Mouse (Mus musculus) limb, embryonic 14.5 days (tissue): ENCODE measurements around the gene Atrnl1. TPM values are rescaled to one million over a fixed set of nuclear protein-coding genes. Genes with fewer than 3 reads are reported as not detected.
A peak's percentile ranks its signal among the peaks of the same experiment; 100 is the strongest.

Experiments
- ATAC-seq: fragments of 200-750 bp; cut with Nextera tagmentation; 2 replicates; pipeline ENCODE4 v1.8.0; 2017; ENCODE audit warnings: low read depth, moderate number of reproducible peaks, moderate TSS enrichment; ENCODE audit not compliant: low FRiP score
- DNase-seq: peaks from one replicate; pipeline ENCODE4 v3.0.0-alpha.2; 2015; ENCODE audit warnings: low spot score
- H3K27ac ChIP-seq: fragments of 300-500 bp; sonication (generic); replicated peaks from 2 replicates; pipeline ENCODE4 v1.5.1; 2014; ENCODE audit warnings: low read depth, mild to moderate bottlenecking, low read length, moderate library complexity, mixed read lengths
- H3K27me3 ChIP-seq: fragments of 300-500 bp; sonication (generic); 2 replicates; pipeline ENCODE4 v1.6.1; 2014; ENCODE audit warnings: low read length, mixed read lengths; ENCODE audit not compliant: control insufficient read depth, insufficient read depth
- H3K36me3 ChIP-seq: fragments of 300-500 bp; sonication (generic); 2 replicates; pipeline ENCODE4 v1.6.1; 2014; ENCODE audit warnings: mild to moderate bottlenecking, low read length, moderate library complexity, mixed read lengths; ENCODE audit not compliant: control insufficient read depth, insufficient read depth
- H3K4me1 ChIP-seq: fragments of 300-500 bp; sonication (generic); 2 replicates; pipeline ENCODE4 v1.6.1; 2014; ENCODE audit warnings: antibody characterized with exemption, low read length, mixed read lengths; ENCODE audit not compliant: control insufficient read depth, insufficient read depth
- H3K4me2 ChIP-seq: fragments of 300-500 bp; sonication (generic); replicated peaks from 2 replicates; pipeline ENCODE4 v1.6.1; 2014; ENCODE audit warnings: low read depth, mild to moderate bottlenecking, low read length, moderate library complexity; ENCODE audit not compliant: severe bottlenecking
- H3K4me3 ChIP-seq: fragments of 300-500 bp; sonication (generic); replicated peaks from 2 replicates; pipeline ENCODE4 v1.5.1; 2014; ENCODE audit warnings: low read length
- H3K9ac ChIP-seq: fragments of 300-500 bp; sonication (generic); 2 replicates; pipeline ENCODE4 v1.6.1; 2014; ENCODE audit warnings: mild to moderate bottlenecking, low read depth, low read length, moderate library complexity; ENCODE audit not compliant: severe bottlenecking
- H3K9me3 ChIP-seq: fragments of 300-500 bp; sonication (generic); 2 replicates; pipeline ENCODE4 v1.6.1; 2016; ENCODE audit warnings: low read length; ENCODE audit not compliant: control insufficient read depth
- POLR2A ChIP-seq: fragments of 200-500 bp; IDR thresholded peaks from 2 replicates; pipeline ENCODE4 v1.8.0; 2012; ENCODE audit warnings: inconsistent platforms, mild to moderate bottlenecking, moderate library complexity, borderline replicate concordance; ENCODE audit not compliant: insufficient read depth, insufficient read length; ENCODE audit errors: extremely low read depth
- WGBS: fragments of 180-500 bp; shearing (Covaris S2); extraction: QIAGEN DNeasy Blood & Tissue Kit; methylation state at CpG from one replicate; pipeline ENCODE4 v1.1.7; 2014; 5-methylcytosine and 5-hydroxymethylcytosine counted together
- polyA plus RNA-seq, 2 experiments: library from polyadenylated mRNA; depleted of rRNA in 1 of 2; stranded (reverse) in 1 of 2; unstranded in 1 of 2; fragments of >200 nt; fragmentation: Nextera tagmentation in 1 of 2; extraction: Ambion mirVana in 1 of 2; gene quantifications; 2 replicates each; pipeline versions ENCODE4 v1.2.1 to v1.2.3; 2012 to 2014

The Atrnl1 gene
- polyA plus RNA-seq, 2 experiments = 7.7 to 19.9 TPM

DNA sequence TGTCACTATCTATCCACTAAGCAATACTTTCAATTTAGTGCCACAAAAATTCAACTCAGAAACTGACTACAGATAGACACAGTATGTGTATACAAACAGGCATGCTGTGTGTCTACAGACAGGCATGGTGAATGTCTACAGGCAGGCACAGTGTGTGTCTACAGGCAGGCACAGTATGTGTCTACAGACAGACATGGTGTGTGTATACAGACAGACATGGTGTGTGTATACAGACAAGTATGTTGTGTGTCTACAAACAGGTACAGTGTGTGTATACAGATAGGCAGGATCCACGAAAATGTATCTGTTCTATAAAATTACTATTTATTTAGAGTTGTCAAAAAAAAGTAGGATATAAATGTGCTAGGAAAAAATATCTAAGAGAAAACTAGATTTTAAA, 477.1 kb downstream of the Atrnl1 start:
- no peak for TF ChIP-seq POLR2A
- ATAC-seq (no peak), DNase-seq (no peak)
- no peak overlapping the region for H3K4me3 ChIP-seq
- no peaks in the 10 kb centered on the region for H3K27me3 ChIP-seq
- peaks cover 5% of the 10 kb centered on the region for H3K4me1 ChIP-seq
- H3K4me2 ChIP-seq = no peak overlapping the region
- H3K27ac ChIP-seq = no peak overlapping the region
- no peaks in the 10 kb centered on the region for H3K9me3 ChIP-seq
- 78% methylated on average over 1 of the region's 1 CpGs for WGBS
- H3K9ac ChIP-seq = no peak overlapping the region
- no peaks in the 10 kb centered on the region for H3K36me3 ChIP-seq

DNA sequence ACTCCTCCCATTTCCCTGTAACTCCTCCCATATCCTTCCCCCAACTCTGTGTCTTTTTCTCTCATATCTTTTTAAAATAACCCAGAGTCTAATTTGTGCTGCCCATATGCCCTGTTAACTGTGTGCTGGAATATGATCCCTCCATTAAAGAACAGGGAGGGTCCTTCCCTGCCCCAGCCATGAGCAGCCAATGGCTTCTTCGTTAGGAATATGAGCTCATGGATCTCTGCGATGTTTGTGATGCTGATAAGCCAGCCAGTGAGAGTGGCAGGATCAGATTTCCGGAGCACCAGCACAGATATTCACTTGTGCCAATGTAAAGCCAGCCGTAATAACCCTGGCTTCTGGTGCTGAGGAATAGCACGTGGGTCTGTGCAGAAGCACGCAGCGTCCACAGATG, 477.6 kb downstream of the Atrnl1 start:
- peaks cover 5% of the 10 kb centered on the region for H3K4me1 ChIP-seq
- H3K9me3 ChIP-seq = no peaks in the 10 kb centered on the region
- no peak overlapping the region for H3K4me2 ChIP-seq
- H3K4me3 ChIP-seq = no peak overlapping the region
- no peak overlapping the region for H3K9ac ChIP-seq
- TF ChIP-seq POLR2A = no peak
- no peaks in the 10 kb centered on the region for H3K36me3 ChIP-seq
- 28% methylated on average over 7 of the region's 7 CpGs for WGBS
- ATAC-seq (peak; percentile 84), DNase-seq (no peak)
- H3K27ac ChIP-seq = no peak overlapping the region
- no peaks in the 10 kb centered on the region for H3K27me3 ChIP-seq

DNA sequence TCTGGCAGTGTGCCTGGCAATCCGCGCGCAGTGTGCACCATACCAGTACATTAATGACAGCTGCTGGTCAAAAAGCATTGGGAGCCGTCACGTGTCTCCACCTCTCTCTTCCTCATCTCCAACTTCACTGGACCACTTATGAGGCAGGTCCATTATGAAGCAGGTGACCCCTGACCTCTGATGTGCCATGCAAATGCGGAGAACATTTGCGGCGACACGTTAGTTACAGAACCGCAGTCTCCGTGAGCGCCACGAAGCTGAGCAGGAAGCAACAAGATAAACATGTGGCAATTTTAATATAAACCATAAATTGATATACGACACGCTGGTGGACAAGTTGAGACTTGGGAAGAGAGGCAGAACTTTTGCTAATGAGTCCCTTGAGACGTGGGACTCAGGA, 481.1 kb downstream of the Atrnl1 start:
- Histone ChIP-seq H3K36me3 (no peaks in the 10 kb centered on the region), H3K4me1 (peaks cover 16% of the 10 kb centered on the region), H3K27ac (no peak overlapping the region), H3K9me3 (no peaks in the 10 kb centered on the region), H3K4me3 (no peak overlapping the region), H3K9ac (no peak overlapping the region), H3K27me3 (no peaks in the 10 kb centered on the region), H3K4me2 (no peak overlapping the region)
- DNase-seq = no peak
- no peak for ATAC-seq
- TF ChIP-seq POLR2A = no peak
- WGBS = 88% methylated on average over 16 of the region's 16 CpGs

DNA sequence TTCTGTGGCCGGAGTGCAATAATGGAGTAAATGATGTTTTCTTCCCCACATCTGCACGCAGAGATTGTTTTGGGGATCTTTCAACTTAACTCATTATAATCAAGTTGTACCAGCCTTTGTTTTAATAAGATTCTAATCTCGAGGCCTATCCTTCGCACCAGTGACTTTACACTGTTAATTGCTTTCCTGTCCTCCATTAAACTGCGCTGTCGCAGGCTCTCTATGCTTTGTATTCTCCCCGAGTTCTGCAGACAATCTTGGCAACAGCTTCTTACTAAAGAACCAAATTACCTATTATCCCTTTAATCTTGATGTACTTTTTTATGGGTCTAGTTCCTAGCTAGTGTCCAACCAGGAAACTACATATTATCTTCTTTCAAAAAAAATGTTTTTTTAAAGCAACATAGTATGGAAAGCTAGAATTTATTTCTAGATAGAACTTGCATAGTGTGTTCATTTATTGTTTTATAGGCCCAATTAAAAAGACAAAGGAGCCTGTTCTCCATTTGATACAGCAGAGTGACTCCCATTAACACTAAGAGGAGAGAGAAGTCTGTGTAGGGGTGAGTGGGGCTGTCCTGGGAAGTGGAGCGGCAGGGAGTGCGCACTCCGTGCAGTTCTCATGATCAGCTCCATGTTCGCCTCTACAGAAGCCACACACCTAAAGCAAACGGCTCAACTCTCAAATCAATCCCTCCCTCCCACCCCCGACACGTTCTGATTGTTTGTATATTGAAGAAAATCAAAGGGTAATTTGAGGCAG, 484.1 kb downstream of the Atrnl1 start:
- TF ChIP-seq POLR2A = no peak
- Histone ChIP-seq H3K27ac (no peak overlapping the region), H3K27me3 (no peaks in the 10 kb centered on the region), H3K4me1 (peaks cover 11% of the 10 kb centered on the region), H3K9me3 (no peaks in the 10 kb centered on the region), H3K4me3 (no peak overlapping the region), H3K9ac (no peak overlapping the region), H3K4me2 (no peak overlapping the region), H3K36me3 (no peaks in the 10 kb centered on the region)
- DNase-seq (no peak), ATAC-seq (no peak)
- 27% methylated on average over 14 of the region's 14 CpGs for WGBS

DNA sequence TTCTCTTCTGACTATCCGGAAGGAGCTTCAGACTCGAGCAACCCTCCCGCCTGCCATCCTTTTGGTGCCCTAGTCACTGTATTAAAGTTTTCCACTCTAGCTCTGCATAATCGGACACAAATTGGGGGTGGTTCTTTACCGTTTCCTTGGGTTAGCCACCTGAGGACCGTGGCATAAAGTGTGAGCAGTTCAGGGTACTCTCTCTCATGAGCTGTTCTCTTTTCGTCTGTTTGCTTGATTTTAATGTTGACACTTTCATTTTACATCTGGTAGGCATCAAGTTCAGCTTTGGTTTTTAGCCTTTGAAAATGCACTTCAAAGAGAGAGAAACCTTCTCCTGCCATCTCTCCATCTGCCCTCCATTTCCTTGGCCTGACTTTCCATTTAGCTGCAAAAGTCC, 484.9 kb downstream of the Atrnl1 start:
- no peak for ATAC-seq
- no peak overlapping the region; the same call in 1 of the 2 replicates for H3K4me2 ChIP-seq

More for the DNA sequence above, 484.9 kb downstream of the Atrnl1 start:
- Histone ChIP-seq H3K4me1 (peaks cover 11% of the 10 kb centered on the region), H3K27ac (no peak overlapping the region), H3K36me3 (no peaks in the 10 kb centered on the region), H3K27me3 (no peaks in the 10 kb centered on the region), H3K9me3 (no peaks in the 10 kb centered on the region), H3K9ac (no peak overlapping the region), H3K4me3 (no peak overlapping the region)
- TF ChIP-seq POLR2A = no peak
- 38% methylated on average over 7 of the region's 7 CpGs for WGBS
- no peak for DNase-seq
